Comparison of ENCODE assay signal across 9 mouse cellular contexts in genomic region chr10:59439508-59439931, GRCm38 (mm10). TPM values are rescaled to one million over a fixed set of nuclear protein-coding genes. Genes with fewer than 3 reads are reported as not detected.
DNase-seq lines count a peak whose midpoint lies in the region; ATAC-seq and TF ChIP-seq lines count a peak whose summit lies in the region.
"Had no signal": no experiment of that assay in that cellular context is flagged by ENCODE, and none has a peak within 500 bp of the region (broad histone marks: within the 10 kb centered on the region; RNA-seq: fewer than 3 reads in every experiment).

No protein-coding gene starts in this region.

- 29% methylated on average over 5 of the region's 5 CpGs for WGBS in kidney, embryonic 14.5 days

- no peak for ATAC-seq in kidney, embryonic 14.5 days (ENCODE audit: low FRiP score, low TSS enrichment)

- no peak for TF ChIP-seq CTCF in embryonic fibroblast, embryonic 13.5 days (IDR thresholded peaks at IDR 0.05; ENCODE audit: borderline replicate concordance, insufficient read depth, low read length)

- no peak overlapping the region for H3K4me2 ChIP-seq in kidney, embryonic 14.5 days (replicated peaks; ENCODE audit: low read depth, low read length)

- H3K4me1 ChIP-seq in kidney, embryonic 14.5 days (ENCODE audit: control insufficient read depth, insufficient read depth, low read length) = 0 out of 2 replicates have a peak, but pooled peaks cover 4% of the 10 kb centered on the region
- H3K4me1 ChIP-seq in embryonic fibroblast, embryonic 13.5 days (ENCODE audit: control insufficient read depth, insufficient read depth, low read length) = peaks cover 7% of the 10 kb centered on the region

- H3K36me3 ChIP-seq in kidney, embryonic 14.5 days (ENCODE audit: control insufficient read depth, insufficient read depth, low read length) = no peaks in the 10 kb centered on the region

- DNase-seq in kidney, adult 18-20 months = peak; percentile 52
- DNase-seq in heart, postnatal 36 days = peak; percentile 64
- peak; percentile 84 for DNase-seq in lung, postnatal 10 days
- DNase-seq in MN1 (ENCODE audit: low spot score) = no peak
- DNase-seq in left cerebral cortex, postnatal 4 days = no peak
- no peak for DNase-seq in cerebellum, postnatal 36 days

- no peak overlapping the region for H3K4me3 ChIP-seq in kidney, embryonic 14.5 days (ENCODE audit: low read length)
- no peak overlapping the region for H3K4me3 ChIP-seq in embryonic fibroblast, embryonic 13.5 days (ENCODE audit: insufficient read depth, low read length)

- no peak for TF ChIP-seq POLR2A in embryonic fibroblast, embryonic 13.5 days (IDR thresholded peaks at IDR 0.05; ENCODE audit: low read depth, low read length)

- H3K27me3 ChIP-seq in kidney, embryonic 14.5 days (ENCODE audit: control insufficient read depth, insufficient read depth, low read length) = peaks cover 5% of the 10 kb centered on the region; the same call in 1 of the 2 replicates

- H3K9me3 ChIP-seq in kidney, embryonic 14.5 days (ENCODE audit: control insufficient read depth, low read length) = no peaks in the 10 kb centered on the region

- intact Hi-C loops in heart, postnatal 36 days (cut with DNase I) = no loop called here
- intact Hi-C loops in left cerebral cortex, postnatal 4 days (cut with DNase I) = no loop called here

- no peak overlapping the region for H3K27ac ChIP-seq in kidney, embryonic 14.5 days (ENCODE audit: low read depth, low read length)
- peak overlapping the region; percentile 18; the same call in 1 of the 2 replicates for H3K27ac ChIP-seq in embryonic fibroblast, embryonic 13.5 days (ENCODE audit: insufficient read depth, low read length)
- H3K27ac ChIP-seq: liver, embryonic 14.5 days had no signal

- no peak overlapping the region for H3K9ac ChIP-seq in kidney, embryonic 14.5 days (ENCODE audit: low read depth, low read length)
- H3K9ac ChIP-seq: liver, embryonic 14.5 days had no signal

RNA-seq across cellular contexts. Expression of gene Oit3, which starts 2.1 kb away (rescaled TPM):
- 1.9 and 2.3 TPM in 2 replicates for polyA plus RNA-seq in kidney, embryonic 14.5 days (2014; fragmentation: Nextera tagmentation; extraction: Ambion mirVana)
- 0.23 and 0.44 TPM in 2 replicates for polyA plus RNA-seq in embryonic fibroblast, embryonic 13.5 days (2011; ENCODE audit: insufficient read length, low read depth, missing spikeins)
- not detected for total RNA-seq in heart, postnatal 36 days (2021)
- under 1 TPM in 1 of 2 experiments, not detected in 1; 0.32 TPM for total RNA-seq in left cerebral cortex, postnatal 4 days (2021)

RNA-seq across cellular contexts. Expression of gene Pla2g12b, which starts 36.1 kb away (rescaled TPM):
- polyA plus RNA-seq in kidney, embryonic 14.5 days (2014; fragmentation: Nextera tagmentation; extraction: Ambion mirVana) = 0.19 and 0.85 TPM in 2 replicates
- not detected in 2 replicates for polyA plus RNA-seq in embryonic fibroblast, embryonic 13.5 days (2011; ENCODE audit: insufficient read length, low read depth, missing spikeins)
- not detected for total RNA-seq in heart, postnatal 36 days (2021)
- total RNA-seq in left cerebral cortex, postnatal 4 days (2021) = not detected

RNA-seq across cellular contexts. Expression of gene Gm10273, which starts 44.1 kb away (rescaled TPM):
- 2.8 and 3.4 TPM in 2 replicates for polyA plus RNA-seq in kidney, embryonic 14.5 days (2014; fragmentation: Nextera tagmentation; extraction: Ambion mirVana)
- 42.7 and 78.1 TPM in 2 replicates for polyA plus RNA-seq in embryonic fibroblast, embryonic 13.5 days (2011; ENCODE audit: insufficient read length, low read depth, missing spikeins)
- total RNA-seq in heart, postnatal 36 days (2021) = 100 to 1,000 TPM; 146 to 148 TPM
- 10 to 100 TPM; 45.0 to 48.3 TPM for total RNA-seq in left cerebral cortex, postnatal 4 days (2021)

Comparison
In these comparisons a context has a peak if more than half of its experiments do, and no peak if none do; other contexts are left out.
1. DNase-seq: peak in kidney, adult 18-20 months (single experiment), heart, postnatal 36 days (2 of 2) and lung, postnatal 10 days (single experiment); none in MN1 (single experiment), left cerebral cortex, postnatal 4 days (single experiment) and cerebellum, postnatal 36 days (0 of 2).